Mouse (Mus musculus): ENCODE data around the gene Gm42417. TPM values are rescaled to one million over a fixed set of nuclear protein-coding genes. Genes with fewer than 3 reads are reported as not detected.
A peak's percentile ranks its signal among the peaks of the same experiment; 100 is the strongest.

Gene Gm42417
- polyA plus RNA-seq, 1 experiment from 2014 or later: 0.26 TPM

DNA sequence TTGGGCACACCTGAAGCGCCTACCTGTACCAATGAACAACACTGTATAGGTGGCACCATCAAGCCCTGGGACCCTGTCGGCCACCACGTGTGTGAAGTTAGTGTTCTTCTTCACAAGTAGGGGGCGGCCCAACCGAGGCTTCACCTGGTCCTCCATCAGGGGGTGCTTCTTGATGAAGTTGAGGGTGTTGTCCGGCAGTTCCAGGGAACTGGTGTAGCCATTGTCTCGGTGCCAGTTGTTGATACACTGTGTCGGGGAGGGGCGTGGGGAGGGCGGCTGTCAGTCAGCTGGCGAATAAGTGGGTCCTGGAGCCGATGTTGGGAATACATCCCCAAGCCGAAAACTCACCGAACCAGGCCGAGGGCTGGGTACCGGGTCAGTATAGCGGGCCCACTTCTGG, 12.7 kb upstream of the Gm42417 start:
- Histone ChIP-seq H3K36me3 (ENCODE audit: control insufficient read depth, insufficient read depth, low read length) (peaks cover 69% of the 10 kb centered on the region), H3K9me3 (ENCODE audit: control insufficient read depth, low read length) (no peaks in the 10 kb centered on the region), H3K27ac (ENCODE audit: low read depth, low read length) (no peak overlapping the region), H3K9ac (ENCODE audit: low read depth, low read length) (no peak overlapping the region), H3K4me2 (replicated peaks; ENCODE audit: low read depth, low read length) (no peak overlapping the region), H3K4me3 (ENCODE audit: low read length) (no peak overlapping the region), H3K27me3 (ENCODE audit: control insufficient read depth, insufficient read depth, low read length) (no peaks in the 10 kb centered on the region), H3K4me1 (ENCODE audit: control insufficient read depth, insufficient read depth, low read length) (peaks cover 41% of the 10 kb centered on the region)
- 92% methylated on average over 17 of the region's 17 CpGs for WGBS
- ATAC-seq (ENCODE audit: low FRiP score, low TSS enrichment): no peak

DNA sequence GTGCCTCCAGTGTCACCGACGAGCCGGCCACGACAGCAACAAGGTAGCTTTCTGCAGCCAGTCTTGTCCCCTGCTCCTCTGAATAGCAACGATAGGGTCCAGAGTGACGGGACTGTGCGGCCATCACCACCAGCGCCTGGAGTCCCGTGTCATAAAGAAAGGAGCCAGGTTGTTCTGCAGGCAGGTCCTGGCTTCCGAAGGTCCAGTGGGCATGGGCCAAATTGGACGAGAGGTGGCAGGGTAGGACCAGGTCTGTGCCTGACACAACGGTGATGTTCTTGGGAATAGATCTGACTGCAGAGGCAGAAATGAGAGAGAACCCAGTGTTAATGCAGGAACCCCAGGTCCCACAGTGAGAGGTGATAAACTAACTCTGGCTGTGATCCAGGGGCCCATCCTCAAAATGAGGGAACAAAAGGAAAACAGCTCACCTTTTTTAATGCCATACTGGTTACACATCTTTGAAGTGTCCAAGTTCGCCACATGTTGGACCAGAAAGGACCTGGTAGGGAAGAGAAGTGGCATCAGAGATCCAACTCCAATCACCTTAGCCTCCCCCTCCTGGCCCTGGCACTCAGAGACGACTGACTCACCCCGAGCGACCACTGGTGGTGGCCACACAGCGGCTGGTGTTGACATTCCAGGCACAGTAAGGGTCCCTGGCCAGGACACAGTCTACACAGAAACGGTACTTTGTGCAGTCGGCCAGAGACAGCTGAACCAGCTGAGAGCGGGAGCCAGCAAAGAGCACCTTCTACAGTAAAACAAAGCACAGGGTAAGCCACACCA, 11.0 kb upstream of the Gm42417 start:
- Histone ChIP-seq H3K4me1 (ENCODE audit: control insufficient read depth, insufficient read depth, low read length) (peaks cover 40% of the 10 kb centered on the region), H3K9ac (ENCODE audit: low read depth, low read length) (no peak overlapping the region), H3K9me3 (ENCODE audit: control insufficient read depth, low read length) (no peaks in the 10 kb centered on the region), H3K27me3 (ENCODE audit: control insufficient read depth, insufficient read depth, low read length) (no peaks in the 10 kb centered on the region), H3K4me3 (ENCODE audit: low read length) (no peak overlapping the region), H3K27ac (ENCODE audit: low read depth, low read length) (no peak overlapping the region), H3K4me2 (replicated peaks; ENCODE audit: low read depth, low read length) (no peak overlapping the region), H3K36me3 (ENCODE audit: control insufficient read depth, insufficient read depth, low read length) (peaks cover 67% of the 10 kb centered on the region)
- WGBS: 77% methylated on average over 20 of the region's 20 CpGs
- ATAC-seq (ENCODE audit: low FRiP score, low TSS enrichment): no peak

DNA sequence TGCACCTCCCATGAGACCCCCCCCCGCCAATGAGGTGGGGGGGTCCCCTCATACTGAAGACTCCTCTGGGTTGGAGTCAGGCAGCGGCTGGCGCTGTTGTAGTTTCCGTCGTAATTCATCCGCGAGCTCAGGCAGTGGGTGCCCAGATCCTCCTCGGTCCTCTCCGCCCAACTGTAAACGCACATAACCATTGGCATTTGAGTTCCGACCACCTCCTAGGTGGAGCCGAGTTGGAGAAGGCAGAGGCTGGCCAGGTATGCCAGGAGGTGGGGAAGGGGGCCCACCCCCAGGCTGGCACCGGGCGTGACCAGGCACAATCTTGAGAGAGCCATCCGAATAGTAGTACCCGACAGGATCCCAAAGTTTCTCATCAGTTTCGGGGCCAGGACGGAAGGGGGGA, 10.3 kb upstream of the Gm42417 start:
- Histone ChIP-seq H3K4me1 (ENCODE audit: control insufficient read depth, insufficient read depth, low read length) (peaks cover 32% of the 10 kb centered on the region), H3K9me3 (ENCODE audit: control insufficient read depth, low read length) (no peaks in the 10 kb centered on the region), H3K9ac (ENCODE audit: low read depth, low read length) (peak overlapping the region; percentile 18; the same call in 1 of the 2 replicates), H3K4me2 (replicated peaks; ENCODE audit: low read depth, low read length) (no peak overlapping the region; the same call in 1 of the 2 replicates), H3K27ac (ENCODE audit: low read depth, low read length) (no peak overlapping the region), H3K27me3 (ENCODE audit: control insufficient read depth, insufficient read depth, low read length) (no peaks in the 10 kb centered on the region), H3K36me3 (ENCODE audit: control insufficient read depth, insufficient read depth, low read length) (peaks cover 61% of the 10 kb centered on the region), H3K4me3 (ENCODE audit: low read length) (no peak overlapping the region)
- WGBS: 70% methylated on average over 18 of the region's 18 CpGs
- no peak for ATAC-seq (ENCODE audit: low FRiP score, low TSS enrichment)

DNA sequence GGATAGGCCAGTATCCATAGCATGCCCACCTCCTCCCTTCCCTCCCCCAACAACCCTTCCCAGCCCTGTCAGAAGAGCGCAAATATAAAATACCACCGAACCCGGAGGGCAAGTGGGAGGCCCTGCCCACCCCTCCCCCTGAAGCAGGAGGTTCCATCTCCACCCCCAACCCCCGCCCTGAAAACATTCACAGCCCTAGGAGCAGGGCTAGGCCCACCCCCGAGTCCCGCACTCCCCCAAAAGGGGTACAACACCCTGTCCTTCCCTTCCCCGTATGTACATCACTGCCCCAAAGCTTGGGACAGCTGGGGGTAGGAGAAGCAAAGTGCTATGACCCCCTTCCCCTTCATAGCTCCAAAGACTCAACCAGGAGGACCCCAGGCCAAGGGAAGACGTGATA, 9.5 kb upstream of the Gm42417 start:
- Histone ChIP-seq H3K27ac (ENCODE audit: low read depth, low read length) (no peak overlapping the region), H3K4me1 (ENCODE audit: control insufficient read depth, insufficient read depth, low read length) (peaks cover 29% of the 10 kb centered on the region), H3K4me2 (replicated peaks; ENCODE audit: low read depth, low read length) (no peak overlapping the region), H3K27me3 (ENCODE audit: control insufficient read depth, insufficient read depth, low read length) (no peaks in the 10 kb centered on the region), H3K9me3 (ENCODE audit: control insufficient read depth, low read length) (no peaks in the 10 kb centered on the region), H3K36me3 (ENCODE audit: control insufficient read depth, insufficient read depth, low read length) (peaks cover 54% of the 10 kb centered on the region), H3K9ac (ENCODE audit: low read depth, low read length) (no peak overlapping the region; the same call in 1 of the 2 replicates), H3K4me3 (ENCODE audit: low read length) (no peak overlapping the region)
- WGBS: 32% methylated on average over 8 of the region's 8 CpGs
- no peak for ATAC-seq (ENCODE audit: low FRiP score, low TSS enrichment)

DNA sequence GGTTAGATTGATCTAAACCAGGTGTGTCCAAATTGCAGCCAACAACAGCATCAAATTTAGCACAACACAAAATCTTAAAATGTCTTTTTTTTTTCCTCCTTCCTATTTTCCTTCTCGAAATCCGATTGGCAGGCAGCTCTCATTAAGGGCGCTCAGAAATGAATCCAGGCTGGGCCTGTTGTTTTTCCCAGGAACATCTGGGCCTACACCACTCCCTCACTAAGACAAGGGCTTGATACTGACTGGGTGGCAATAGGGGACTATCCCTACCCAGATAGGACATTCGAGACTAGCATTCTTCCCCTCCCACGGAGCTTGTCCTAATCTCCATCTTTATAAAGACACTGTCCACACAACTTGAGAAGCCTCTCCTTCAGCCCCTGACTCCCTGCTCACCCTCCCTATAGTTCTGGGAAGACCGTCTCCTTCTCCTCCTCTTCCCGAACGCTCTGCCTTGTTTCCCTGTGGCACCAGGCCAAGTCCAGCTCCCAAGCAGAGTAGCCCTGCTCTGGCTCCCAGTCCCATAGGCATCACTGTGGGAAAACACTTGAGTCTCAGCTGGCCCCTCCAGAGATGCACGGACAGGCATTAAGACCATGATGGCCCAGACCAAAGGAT, 8.9 kb upstream of the Gm42417 start:
- H3K4me2 ChIP-seq (replicated peaks; ENCODE audit: low read depth, low read length): no peak overlapping the region
- peaks cover 29% of the 10 kb centered on the region for H3K4me1 ChIP-seq (ENCODE audit: control insufficient read depth, insufficient read depth, low read length)
- H3K9ac ChIP-seq (ENCODE audit: low read depth, low read length): no peak overlapping the region
- H3K27ac ChIP-seq (ENCODE audit: low read depth, low read length): peak overlapping the region; percentile 69; the same call in 1 of the 2 replicates
- no peak overlapping the region for H3K4me3 ChIP-seq (ENCODE audit: low read length)
- H3K9me3 ChIP-seq (ENCODE audit: control insufficient read depth, low read length): no peaks in the 10 kb centered on the region
- ATAC-seq (ENCODE audit: low FRiP score, low TSS enrichment): no peak
- 36% methylated on average over 9 of the region's 9 CpGs for WGBS
- H3K36me3 ChIP-seq (ENCODE audit: control insufficient read depth, insufficient read depth, low read length): peaks cover 47% of the 10 kb centered on the region
- no peaks in the 10 kb centered on the region for H3K27me3 ChIP-seq (ENCODE audit: control insufficient read depth, insufficient read depth, low read length)

DNA sequence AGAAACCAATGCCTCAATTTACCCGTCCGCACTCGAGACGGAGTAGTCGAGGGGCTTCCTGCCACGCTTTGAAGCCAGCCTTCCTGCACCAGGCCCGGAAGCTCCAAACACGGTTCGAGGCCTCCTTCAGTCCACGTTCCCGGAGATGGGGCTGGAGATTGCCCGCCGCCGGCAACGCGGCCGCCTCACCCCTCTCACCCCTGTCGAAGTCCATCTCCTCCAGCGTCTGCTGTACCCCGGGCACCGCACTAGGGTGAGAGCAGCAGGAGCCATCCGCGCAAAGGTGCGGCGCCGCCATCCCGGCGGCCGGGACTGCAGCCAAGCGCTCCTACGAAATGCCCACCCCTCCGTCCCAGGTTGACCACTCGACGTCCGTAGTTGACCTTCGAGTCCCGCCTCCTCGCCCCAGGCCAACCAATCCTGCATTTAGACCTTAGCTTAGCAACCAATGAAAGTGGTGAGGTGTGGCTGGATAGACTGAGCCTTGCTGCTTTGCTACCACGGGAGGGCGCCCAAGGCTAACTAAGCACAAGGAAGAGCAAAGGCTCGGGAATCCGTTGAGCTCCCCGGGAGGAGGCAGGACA, 7.8 kb upstream of the Gm42417 start, which contains the start of gene Ankrd39:
Gene Ankrd39 (minus strand): TSS at position 558 of the 584 bp plus-strand sequence.
- WGBS: under 1% methylated on average over 43 of the region's 43 CpGs
- H3K36me3 ChIP-seq (ENCODE audit: control insufficient read depth, insufficient read depth, low read length): peaks cover 36% of the 10 kb centered on the region
- peak within 1 kb of the TSS; percentile 73 for H3K4me3 ChIP-seq (ENCODE audit: low read length)

DNA sequence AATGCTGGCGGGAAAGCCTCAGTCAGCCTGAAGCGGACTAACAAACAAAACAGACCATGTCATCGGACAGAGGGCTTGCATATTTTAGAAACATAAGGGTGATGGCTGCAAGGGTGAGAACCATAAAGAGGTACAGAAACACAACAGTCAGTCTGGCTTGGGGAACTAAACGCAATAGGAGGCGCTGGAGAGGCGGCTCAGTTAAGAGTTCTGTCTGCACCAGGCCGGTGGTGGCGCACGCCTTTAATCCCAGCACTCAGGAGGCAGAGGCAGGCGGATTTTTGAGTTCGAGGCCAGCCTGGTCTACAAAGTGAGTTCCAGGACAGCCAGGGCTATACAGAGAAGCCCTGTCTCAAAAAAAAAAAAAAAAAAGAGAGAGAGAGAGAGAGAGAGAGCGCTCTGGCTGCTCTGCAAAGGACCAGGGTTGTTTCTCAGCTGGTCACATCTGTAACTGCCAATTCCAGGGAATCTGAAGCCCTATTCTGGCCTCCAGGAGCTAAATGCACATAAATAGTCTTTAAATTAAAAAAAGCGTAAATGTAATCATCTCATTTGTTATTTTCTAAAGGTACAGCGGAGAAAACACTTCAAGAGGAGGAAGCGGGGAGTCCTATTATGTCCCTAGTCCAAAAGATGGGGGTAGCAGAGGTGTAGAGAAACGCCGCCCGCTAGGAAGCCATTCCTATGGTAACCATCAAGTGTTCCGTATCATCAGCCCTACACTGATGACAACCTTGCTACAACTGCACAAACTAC, 6.8 kb upstream of the Gm42417 start:
- Histone ChIP-seq H3K27ac (ENCODE audit: low read depth, low read length) (no peak overlapping the region), H3K4me2 (replicated peaks; ENCODE audit: low read depth, low read length) (peak overlapping the region; percentile 80), H3K36me3 (ENCODE audit: control insufficient read depth, insufficient read depth, low read length) (peaks cover 35% of the 10 kb centered on the region)

More for the DNA sequence above, 7.8 kb upstream of the Gm42417 start, which contains the start of gene Ankrd39:
- Histone ChIP-seq H3K4me1 (ENCODE audit: control insufficient read depth, insufficient read depth, low read length) (peaks cover 29% of the 10 kb centered on the region), H3K27me3 (ENCODE audit: control insufficient read depth, insufficient read depth, low read length) (no peaks in the 10 kb centered on the region), H3K4me2 (replicated peaks; ENCODE audit: low read depth, low read length) (peak within 1 kb of the TSS; percentile 80), H3K9me3 (ENCODE audit: control insufficient read depth, low read length) (no peaks in the 10 kb centered on the region), H3K9ac (ENCODE audit: low read depth, low read length) (peak within 1 kb of the TSS; percentile 75), H3K27ac (ENCODE audit: low read depth, low read length) (peak within 1 kb of the TSS; percentile 69)
- ATAC-seq (ENCODE audit: low FRiP score, low TSS enrichment): peak; percentile 98

DNA sequence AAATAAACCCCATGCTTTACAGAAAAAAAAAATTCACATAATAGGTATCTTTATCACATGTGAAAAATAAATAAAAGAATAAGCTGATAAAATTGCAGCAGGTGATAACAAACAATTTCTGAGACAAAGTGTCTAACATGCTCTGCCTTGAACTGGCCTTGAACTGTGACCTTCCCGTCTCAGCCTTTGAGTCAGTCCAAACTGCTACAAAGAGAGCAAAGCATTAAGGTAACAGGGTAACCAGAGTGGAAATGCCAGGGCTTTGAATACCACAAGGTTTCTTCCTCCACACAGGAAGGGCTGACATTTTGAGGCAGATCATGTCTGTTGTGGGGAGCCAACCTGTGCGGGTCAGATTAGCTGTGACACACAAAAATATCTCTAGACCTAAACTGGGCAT, 6.2 kb upstream of the Gm42417 start:
- Histone ChIP-seq H3K9me3 (ENCODE audit: control insufficient read depth, low read length) (no peaks in the 10 kb centered on the region), H3K4me1 (ENCODE audit: control insufficient read depth, insufficient read depth, low read length) (peaks cover 25% of the 10 kb centered on the region), H3K4me2 (replicated peaks; ENCODE audit: low read depth, low read length) (no peak overlapping the region), H3K36me3 (ENCODE audit: control insufficient read depth, insufficient read depth, low read length) (peaks cover 34% of the 10 kb centered on the region), H3K9ac (ENCODE audit: low read depth, low read length) (no peak overlapping the region), H3K27ac (ENCODE audit: low read depth, low read length) (no peak overlapping the region), H3K4me3 (ENCODE audit: low read length) (no peak overlapping the region), H3K27me3 (ENCODE audit: control insufficient read depth, insufficient read depth, low read length) (no peaks in the 10 kb centered on the region)
- no peak for ATAC-seq (ENCODE audit: low FRiP score, low TSS enrichment)
- WGBS: 75% methylated on average over 2 of the region's 2 CpGs

More for the DNA sequence above, 6.8 kb upstream of the Gm42417 start:
- H3K9ac ChIP-seq (ENCODE audit: low read depth, low read length): no peak overlapping the region; the same call in 1 of the 2 replicates
- no peaks in the 10 kb centered on the region for H3K9me3 ChIP-seq (ENCODE audit: control insufficient read depth, low read length)
- peaks cover 25% of the 10 kb centered on the region for H3K4me1 ChIP-seq (ENCODE audit: control insufficient read depth, insufficient read depth, low read length)
- WGBS: 75% methylated on average over 18 of the region's 19 CpGs
- H3K27me3 ChIP-seq (ENCODE audit: control insufficient read depth, insufficient read depth, low read length): no peaks in the 10 kb centered on the region
- peak overlapping the region; percentile 73 for H3K4me3 ChIP-seq (ENCODE audit: low read length)
- ATAC-seq (ENCODE audit: low FRiP score, low TSS enrichment): no peak

Data from kidney, embryonic 14.5 days (tissue).